Mouse (Mus musculus): ENCODE results near the gene Oscp1.

The Oscp1 gene

GRCm38 (mm10) chr4:126110374-126111152 lies 52.2 kb downstream of the Oscp1 start:
- peak; percentile 88 to 89 for DNase-seq (ENCODE audit: low spot score in 2 of 2)

GRCm38 (mm10) chr4:126111153-126111549 lies 52.8 kb downstream of the Oscp1 start:
- no peak for DNase-seq (ENCODE audit: low spot score in 2 of 2)

GRCm38 (mm10) chr4:126113243-126113642 lies 54.9 kb downstream of the Oscp1 start:
- no peak for DNase-seq (ENCODE audit: low spot score in 2 of 2)

GRCm38 (mm10) chr4:126113943-126114342 lies 55.6 kb downstream of the Oscp1 start:
- DNase-seq (ENCODE audit: low spot score in 2 of 2), result peak in 1 of 2 experiments; percentile 50

- DNase-seq (ENCODE audit: low spot score in 2 of 2), result no peak
These were observed 57.0 kb downstream of the Oscp1 start for GRCm38 (mm10) chr4:126115411-126115810.

- no peak for DNase-seq (ENCODE audit: low spot score in 2 of 2)
These were observed 57.6 kb downstream of the Oscp1 start for GRCm38 (mm10) chr4:126115871-126116521.

GRCm38 (mm10) chr4:126117116-126117515 lies 58.8 kb downstream of the Oscp1 start:
- no peak for DNase-seq (ENCODE audit: low spot score in 2 of 2)

- DNase-seq (ENCODE audit: low spot score in 2 of 2), result no peak
These were observed 60.3 kb downstream of the Oscp1 start for GRCm38 (mm10) chr4:126118651-126119050.

- DNase-seq (ENCODE audit: low spot score in 2 of 2), result no peak
These were observed 60.7 kb downstream of the Oscp1 start for GRCm38 (mm10) chr4:126119051-126119450.

- no peak for DNase-seq (ENCODE audit: low spot score in 2 of 2)
These were observed 61.7 kb downstream of the Oscp1 start for GRCm38 (mm10) chr4:126120052-126120451.

GRCm38 (mm10) chr4:126120506-126120905 lies 62.1 kb downstream of the Oscp1 start:
- DNase-seq (ENCODE audit: low spot score in 2 of 2), result no peak

GRCm38 (mm10) chr4:126123309-126124040 lies 65.1 kb downstream of the Oscp1 start:
- DNase-seq (ENCODE audit: low spot score in 2 of 2), result no peak

- DNase-seq (ENCODE audit: low spot score in 2 of 2), result no peak
These were observed 72.1 kb downstream of the Oscp1 start for GRCm38 (mm10) chr4:126130502-126130901.

- DNase-seq (ENCODE audit: low spot score in 2 of 2), result no peak
These were observed 73.1 kb downstream of the Oscp1 start for GRCm38 (mm10) chr4:126131290-126132121.

- no peak for DNase-seq (ENCODE audit: low spot score in 2 of 2)
These were observed 74.4 kb downstream of the Oscp1 start for GRCm38 (mm10) chr4:126132636-126133264.

GRCm38 (mm10) chr4:126134236-126134635 lies 75.9 kb downstream of the Oscp1 start:
- no peak for DNase-seq (ENCODE audit: low spot score in 2 of 2)

- no peak for DNase-seq (ENCODE audit: low spot score in 2 of 2)
These were observed 76.3 kb downstream of the Oscp1 start for GRCm38 (mm10) chr4:126134639-126135038.

GRCm38 (mm10) chr4:126137773-126138172 lies 79.4 kb downstream of the Oscp1 start:
- DNase-seq (ENCODE audit: low spot score in 2 of 2), result no peak

GRCm38 (mm10) chr4:126141021-126141420 lies 82.7 kb downstream of the Oscp1 start:
- no peak for DNase-seq (ENCODE audit: low spot score in 2 of 2)

Data from urinary bladder, postnatal 36 days (tissue).